ENCODE assay signal across 12 mouse cellular contexts in the genomic region with DNA sequence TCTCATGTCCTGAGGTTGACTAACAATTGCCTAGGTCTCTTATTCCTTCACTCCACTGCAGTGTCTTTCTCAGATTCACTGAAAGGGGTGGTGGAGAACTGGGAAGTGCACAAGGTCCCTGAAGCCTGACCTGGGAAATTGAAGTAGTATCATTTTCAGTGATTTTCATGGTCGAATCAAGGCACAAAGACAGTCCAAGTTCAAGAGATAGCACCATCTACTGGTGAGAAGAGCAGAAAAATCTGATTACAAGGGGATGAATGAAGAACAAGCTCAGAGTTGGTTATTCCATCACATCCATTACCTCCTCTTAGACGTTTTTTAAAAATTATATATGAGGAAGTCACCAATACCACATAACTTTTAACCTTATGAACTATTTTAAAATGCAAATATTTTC.
DNase-seq lines count a peak whose midpoint lies in the region; ATAC-seq and TF ChIP-seq lines count a peak whose summit lies in the region.
"Had no signal": no experiment of that assay in that cellular context is flagged by ENCODE, and none has a peak within 500 bp of the region (broad histone marks: within the 10 kb centered on the region; RNA-seq: fewer than 3 reads in every experiment).

No protein-coding gene starts in this region.

- H3K4me2 ChIP-seq in intestine, postnatal 0 days (replicated peaks; ENCODE audit: low read depth): no peak overlapping the region
- no peak overlapping the region for H3K4me2 ChIP-seq in intestine, embryonic 16.5 days (ENCODE audit: low read depth, low read length)
- no peak overlapping the region for H3K4me2 ChIP-seq in midbrain, postnatal 0 days (ENCODE audit: low read depth, low read length, poor library complexity, severe bottlenecking)
- no peak overlapping the region for H3K4me2 ChIP-seq in midbrain, embryonic 15.5 days
- H3K4me2 ChIP-seq: liver, embryonic 13.5 days; neural tube, embryonic 12.5 days had no signal

- H3K4me3 ChIP-seq in intestine, postnatal 0 days (ENCODE audit: low read depth, low read length): no peak overlapping the region
- no peak overlapping the region for H3K4me3 ChIP-seq in intestine, embryonic 16.5 days (ENCODE audit: low read length)
- no peak overlapping the region for H3K4me3 ChIP-seq in midbrain, postnatal 0 days (ENCODE audit: low read depth, low read length)
- no peak overlapping the region for H3K4me3 ChIP-seq in midbrain, embryonic 15.5 days
- H3K4me3 ChIP-seq: liver, embryonic 13.5 days; neural tube, embryonic 12.5 days had no signal

- DNase-seq in midbrain, postnatal 0 days (ENCODE audit: low spot score): no peak
- peak; percentile 45 for DNase-seq in embryo, embryonic 10.5 days (ENCODE audit: low spot score)
- no peak for DNase-seq in Muller cell, postnatal 12 days (ENCODE audit: inconsistent ontology term)
- DNase-seq in cerebellum, adult 9-10 months: no peak
- DNase-seq: heart, postnatal 36 days; liver, embryonic 13.5 days; thymus, postnatal 25 days had no signal

- 16% methylated on average over 2 of the region's 2 CpGs for WGBS in intestine, postnatal 0 days
- 23% methylated on average over 2 of the region's 2 CpGs for WGBS in intestine, embryonic 16.5 days
- 26% methylated on average over 2 of the region's 2 CpGs for WGBS in midbrain, postnatal 0 days
- WGBS in midbrain, embryonic 15.5 days: 36% methylated on average over 2 of the region's 2 CpGs

- H3K9me3 ChIP-seq in intestine, postnatal 0 days (ENCODE audit: control insufficient read depth): no peaks in the 10 kb centered on the region
- H3K9me3 ChIP-seq in intestine, embryonic 16.5 days (ENCODE audit: control insufficient read depth, low read length): no peaks in the 10 kb centered on the region
- no peaks in the 10 kb centered on the region for H3K9me3 ChIP-seq in midbrain, postnatal 0 days (ENCODE audit: low read length)
- H3K9me3 ChIP-seq in midbrain, embryonic 15.5 days: no peaks in the 10 kb centered on the region
- H3K9me3 ChIP-seq: liver, embryonic 13.5 days; neural tube, embryonic 12.5 days had no signal

- no peak overlapping the region for H3K27ac ChIP-seq in intestine, postnatal 0 days (ENCODE audit: low read depth, low read length)
- H3K27ac ChIP-seq in intestine, embryonic 16.5 days (ENCODE audit: low read length): no peak overlapping the region
- no peak overlapping the region for H3K27ac ChIP-seq in midbrain, postnatal 0 days (ENCODE audit: low read depth, low read length)
- H3K27ac ChIP-seq in midbrain, embryonic 15.5 days: no peak overlapping the region
- H3K27ac ChIP-seq: liver, embryonic 13.5 days; neural tube, embryonic 12.5 days had no signal

- no peaks in the 10 kb centered on the region for H3K27me3 ChIP-seq in intestine, postnatal 0 days (replicated peaks; ENCODE audit: control insufficient read depth, insufficient read depth, low read length)
- H3K27me3 ChIP-seq in intestine, embryonic 16.5 days (replicated peaks; ENCODE audit: control insufficient read depth, insufficient read depth, low read length): no peaks in the 10 kb centered on the region
- H3K27me3 ChIP-seq in midbrain, postnatal 0 days (ENCODE audit: insufficient read depth, low read length): no peaks in the 10 kb centered on the region
- H3K27me3 ChIP-seq in midbrain, embryonic 15.5 days (replicated peaks): no peaks in the 10 kb centered on the region
- H3K27me3 ChIP-seq: liver, embryonic 13.5 days; neural tube, embryonic 12.5 days had no signal

- no peak overlapping the region for H3K9ac ChIP-seq in intestine, postnatal 0 days (ENCODE audit: low read depth, low read length)
- no peak overlapping the region for H3K9ac ChIP-seq in intestine, embryonic 16.5 days (ENCODE audit: low read depth, low read length)
- no peak overlapping the region for H3K9ac ChIP-seq in midbrain, postnatal 0 days (replicated peaks; ENCODE audit: low read length, poor library complexity, severe bottlenecking)
- H3K9ac ChIP-seq in midbrain, embryonic 15.5 days: no peak overlapping the region
- H3K9ac ChIP-seq: liver, embryonic 13.5 days; neural tube, embryonic 12.5 days had no signal

- no peaks in the 10 kb centered on the region for H3K4me1 ChIP-seq in intestine, postnatal 0 days (replicated peaks; ENCODE audit: control insufficient read depth, insufficient read depth, low read length)
- H3K4me1 ChIP-seq in intestine, embryonic 16.5 days (ENCODE audit: control insufficient read depth, insufficient read depth, low read length): no peaks in the 10 kb centered on the region
- H3K4me1 ChIP-seq in midbrain, postnatal 0 days (ENCODE audit: insufficient read depth, low read length): no peaks in the 10 kb centered on the region
- 0 out of 2 replicates have a peak, but pooled peaks cover 4% of the 10 kb centered on the region for H3K4me1 ChIP-seq in midbrain, embryonic 15.5 days
- H3K4me1 ChIP-seq: liver, embryonic 13.5 days; neural tube, embryonic 12.5 days had no signal

- peak; percentile 72 for TF ChIP-seq CTCF in intestine, postnatal 0 days (IDR thresholded peaks at IDR 0.05; ENCODE audit: low read depth)
- TF ChIP-seq CTCF in midbrain, postnatal 0 days (IDR thresholded peaks at IDR 0.05): peak; percentile 47

- no peak for ATAC-seq in intestine, postnatal 0 days
- ATAC-seq in intestine, embryonic 16.5 days: no peak
- ATAC-seq in midbrain, postnatal 0 days (ENCODE audit: low FRiP score): no peak
- no peak for ATAC-seq in midbrain, embryonic 15.5 days (replicated peaks)
- ATAC-seq: forebrain, embryonic 16.5 days had no signal

- H3K36me3 ChIP-seq in intestine, postnatal 0 days (ENCODE audit: control insufficient read depth, insufficient read depth): no peaks in the 10 kb centered on the region
- no peaks in the 10 kb centered on the region for H3K36me3 ChIP-seq in intestine, embryonic 16.5 days (ENCODE audit: control insufficient read depth, insufficient read depth, low read length)
- H3K36me3 ChIP-seq in midbrain, postnatal 0 days (ENCODE audit: insufficient read depth, low read length): no peaks in the 10 kb centered on the region
- no peaks in the 10 kb centered on the region for H3K36me3 ChIP-seq in midbrain, embryonic 15.5 days (replicated peaks)
- H3K36me3 ChIP-seq: liver, embryonic 13.5 days; neural tube, embryonic 12.5 days had no signal
